ENCODE assay signal across 11 mouse cellular contexts in the genomic region with DNA sequence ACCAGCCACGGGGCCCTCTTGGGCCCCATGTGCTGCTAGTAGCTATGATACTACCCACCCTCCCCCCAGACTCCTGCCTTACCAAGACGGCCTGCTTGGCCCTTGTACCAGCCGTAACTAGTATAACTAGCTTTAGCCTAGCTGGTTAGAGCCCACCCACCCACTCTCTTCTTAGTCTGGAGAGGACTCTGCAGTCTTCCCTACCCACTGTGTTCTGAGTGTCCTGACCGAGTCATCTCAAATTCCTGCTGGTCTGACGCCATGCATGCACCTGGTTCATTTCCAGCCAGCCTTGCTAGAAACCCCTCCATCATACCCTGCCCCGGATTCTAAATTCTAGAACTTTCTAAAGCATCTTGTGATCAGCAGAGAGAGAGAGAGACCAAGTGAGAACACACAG. TPM values are rescaled to one million over a fixed set of nuclear protein-coding genes. Genes with fewer than 3 reads are reported as not detected.
DNase-seq lines count a peak whose midpoint lies in the region; ATAC-seq and TF ChIP-seq lines count a peak whose summit lies in the region.
"Had no signal": no experiment of that assay in that cellular context is flagged by ENCODE, and none has a peak within 500 bp of the region (broad histone marks: within the 10 kb centered on the region; RNA-seq: fewer than 3 reads in every experiment).

No protein-coding gene starts in this region.

- no peak for DNase-seq in forebrain, embryonic 11.5 days (ENCODE audit: low spot score)
- no peak for DNase-seq in forebrain, postnatal 0 days
- no peak for DNase-seq in hindbrain, postnatal 0 days (ENCODE audit: low spot score)
- DNase-seq in midbrain, embryonic 14.5 days = no peak
- DNase-seq in left cerebral cortex, postnatal 14 days (ENCODE audit: low spot score in 2 of 2) = no peak
- no peak for DNase-seq in cerebellum, adult 9-11 months
- no peak for DNase-seq in ovary, postnatal 36 days (ENCODE audit: low spot score)
- DNase-seq: kidney, postnatal 25 days had no signal

- H3K9me3 ChIP-seq in forebrain, embryonic 11.5 days (ENCODE audit: control insufficient read depth, low read length) = no peaks in the 10 kb centered on the region; the same call in 1 of the 2 replicates
- H3K9me3 ChIP-seq in forebrain, postnatal 0 days (ENCODE audit: low read length) = no peaks in the 10 kb centered on the region
- no peaks in the 10 kb centered on the region for H3K9me3 ChIP-seq in embryonic facial prominence, embryonic 15.5 days (replicated peaks)
- no peaks in the 10 kb centered on the region for H3K9me3 ChIP-seq in hindbrain, postnatal 0 days (ENCODE audit: low read length)
- H3K9me3 ChIP-seq in midbrain, embryonic 14.5 days (ENCODE audit: control insufficient read depth, low read length) = no peaks in the 10 kb centered on the region

- peaks cover 70% of the 10 kb centered on the region for H3K4me1 ChIP-seq in forebrain, embryonic 11.5 days (replicated peaks; ENCODE audit: control insufficient read depth, insufficient read depth, low read length)
- no peaks in the 10 kb centered on the region; the same call in 1 of the 2 replicates for H3K4me1 ChIP-seq in forebrain, postnatal 0 days (ENCODE audit: insufficient read depth)
- H3K4me1 ChIP-seq in embryonic facial prominence, embryonic 15.5 days = peaks cover 74% of the 10 kb centered on the region
- H3K4me1 ChIP-seq in hindbrain, postnatal 0 days (ENCODE audit: insufficient read depth, low read length) = peaks cover 48% of the 10 kb centered on the region
- peaks cover 71% of the 10 kb centered on the region for H3K4me1 ChIP-seq in midbrain, embryonic 14.5 days (ENCODE audit: control insufficient read depth, insufficient read depth, low read length)

- intact Hi-C loops in left cerebral cortex, postnatal 14 days (cut with DNase I) = no loop called here

- H3K27ac ChIP-seq in forebrain, embryonic 11.5 days (ENCODE audit: low read depth, low read length) = no peak overlapping the region; the same call in 1 of the 2 replicates
- H3K27ac ChIP-seq in forebrain, postnatal 0 days (ENCODE audit: low read depth, low read length) = no peak overlapping the region
- H3K27ac ChIP-seq in embryonic facial prominence, embryonic 15.5 days (replicated peaks) = no peak overlapping the region
- H3K27ac ChIP-seq in hindbrain, postnatal 0 days = 0 out of 2 replicates have a peak overlapping the region, but pooled peaks have one; percentile 48
- H3K27ac ChIP-seq in midbrain, embryonic 14.5 days (replicated peaks; ENCODE audit: low read depth, low read length) = 0 out of 2 replicates have a peak overlapping the region, but pooled peaks have one; percentile 57

- 56% methylated on average over 6 of the region's 6 CpGs for WGBS in forebrain, embryonic 11.5 days
- 66% methylated on average over 6 of the region's 6 CpGs for WGBS in forebrain, postnatal 0 days
- 52% methylated on average over 6 of the region's 6 CpGs for WGBS in embryonic facial prominence, embryonic 15.5 days
- WGBS in hindbrain, postnatal 0 days = 48% methylated on average over 6 of the region's 6 CpGs
- WGBS in midbrain, embryonic 14.5 days = 49% methylated on average over 6 of the region's 6 CpGs

- peak overlapping the region; percentile 18 for H3K4me2 ChIP-seq in forebrain, embryonic 11.5 days (ENCODE audit: low read depth, low read length, severe bottlenecking)
- H3K4me2 ChIP-seq in forebrain, postnatal 0 days (ENCODE audit: low read depth) = no peak overlapping the region
- 0 out of 2 replicates have a peak overlapping the region, but pooled peaks have one; percentile 11 for H3K4me2 ChIP-seq in embryonic facial prominence, embryonic 15.5 days (replicated peaks)
- peak overlapping the region; percentile 34 for H3K4me2 ChIP-seq in hindbrain, postnatal 0 days (ENCODE audit: low read depth, low read length)
- H3K4me2 ChIP-seq in midbrain, embryonic 14.5 days (ENCODE audit: low read length) = peak overlapping the region; percentile 90

- H3K4me3 ChIP-seq in forebrain, embryonic 11.5 days (ENCODE audit: low read depth, low read length) = no peak overlapping the region
- H3K4me3 ChIP-seq in forebrain, postnatal 0 days (ENCODE audit: low read depth, low read length) = no peak overlapping the region
- no peak overlapping the region for H3K4me3 ChIP-seq in embryonic facial prominence, embryonic 15.5 days (replicated peaks)
- no peak overlapping the region for H3K4me3 ChIP-seq in hindbrain, postnatal 0 days (ENCODE audit: low read length)
- no peak overlapping the region for H3K4me3 ChIP-seq in midbrain, embryonic 14.5 days (replicated peaks; ENCODE audit: low read depth, low read length)

- peaks cover 15% of the 10 kb centered on the region for H3K36me3 ChIP-seq in forebrain, embryonic 11.5 days (ENCODE audit: control insufficient read depth, insufficient read depth, low read length)
- H3K36me3 ChIP-seq in forebrain, postnatal 0 days (ENCODE audit: insufficient read depth) = peaks cover 12% of the 10 kb centered on the region
- peaks cover 33% of the 10 kb centered on the region for H3K36me3 ChIP-seq in embryonic facial prominence, embryonic 15.5 days
- H3K36me3 ChIP-seq in hindbrain, postnatal 0 days (ENCODE audit: insufficient read depth, low read length) = peaks cover 20% of the 10 kb centered on the region; the same call in 1 of the 2 replicates
- peaks cover 34% of the 10 kb centered on the region for H3K36me3 ChIP-seq in midbrain, embryonic 14.5 days (ENCODE audit: control insufficient read depth, insufficient read depth, low read length)

- no peak for ATAC-seq in forebrain, embryonic 11.5 days (replicated peaks; ENCODE audit: low FRiP score)
- ATAC-seq in forebrain, postnatal 0 days = no peak
- no peak for ATAC-seq in embryonic facial prominence, embryonic 15.5 days (ENCODE audit: insufficient number of reproducible peaks, low FRiP score, low TSS enrichment, low read depth)
- no peak for ATAC-seq in hindbrain, postnatal 0 days
- ATAC-seq in midbrain, embryonic 14.5 days (ENCODE audit: low FRiP score, low TSS enrichment) = no peak
- ATAC-seq: inflammation-experienced regulatory T-cells, adult 6 months; lung, postnatal 0 days had no signal

- TF ChIP-seq CTCF in forebrain, postnatal 0 days (IDR thresholded peaks at IDR 0.05; ENCODE audit: low read depth) = no peak
- no peak for TF ChIP-seq CTCF in hindbrain, postnatal 0 days (IDR thresholded peaks at IDR 0.05; ENCODE audit: low read depth)

- H3K9ac ChIP-seq in forebrain, embryonic 11.5 days (ENCODE audit: low read length) = no peak overlapping the region
- no peak overlapping the region for H3K9ac ChIP-seq in forebrain, postnatal 0 days
- no peak overlapping the region for H3K9ac ChIP-seq in embryonic facial prominence, embryonic 15.5 days
- H3K9ac ChIP-seq in hindbrain, postnatal 0 days (replicated peaks; ENCODE audit: low read length) = no peak overlapping the region
- H3K9ac ChIP-seq in midbrain, embryonic 14.5 days (replicated peaks; ENCODE audit: low read length) = no peak overlapping the region

- no peaks in the 10 kb centered on the region for H3K27me3 ChIP-seq in forebrain, embryonic 11.5 days (ENCODE audit: control insufficient read depth, insufficient read depth, low read length)
- H3K27me3 ChIP-seq in forebrain, postnatal 0 days (ENCODE audit: insufficient read depth, low read length) = no peaks in the 10 kb centered on the region
- H3K27me3 ChIP-seq in embryonic facial prominence, embryonic 15.5 days = no peaks in the 10 kb centered on the region
- no peaks in the 10 kb centered on the region for H3K27me3 ChIP-seq in hindbrain, postnatal 0 days (ENCODE audit: insufficient read depth, low read length)
- no peaks in the 10 kb centered on the region for H3K27me3 ChIP-seq in midbrain, embryonic 14.5 days (ENCODE audit: control insufficient read depth, insufficient read depth, low read length)

RNA-seq across cellular contexts. Expression of a gene that starts 9.6 kb away (rescaled TPM):
- polyA plus RNA-seq in forebrain, embryonic 11.5 days (2014; fragmentation: Nextera tagmentation; extraction: Ambion mirVana) = 20.9 and 23.9 TPM in 2 replicates
- 28.7 and 35.6 TPM in 2 replicates for total RNA-seq in forebrain, postnatal 0 days (2014; rRNA removed)
- 4.5 and 5.0 TPM in 2 replicates for polyA plus RNA-seq in forebrain, postnatal 0 days (2015; fragmentation: Nextera tagmentation; extraction: Ambion mirVana)
- 12.5 and 14.5 TPM in 2 replicates for polyA plus RNA-seq in embryonic facial prominence, embryonic 15.5 days (2015; fragmentation: Nextera tagmentation; extraction: Ambion mirVana)
- total RNA-seq in hindbrain, postnatal 0 days (2014; rRNA removed) = 31.8 and 38.0 TPM in 2 replicates
- 5.9 and 6.0 TPM in 2 replicates for polyA plus RNA-seq in hindbrain, postnatal 0 days (2015; fragmentation: Nextera tagmentation; extraction: Ambion mirVana)
- polyA plus RNA-seq in midbrain, embryonic 14.5 days (2014; fragmentation: Nextera tagmentation; extraction: Ambion mirVana) = 14.1 and 19.4 TPM in 2 replicates
- 10 to 100 TPM; 30.4 to 41.8 TPM for total RNA-seq in left cerebral cortex, postnatal 14 days (2021)

Comparison
In these comparisons a context has a peak if more than half of its experiments do, and no peak if none do; other contexts are left out.
1. H3K27ac ChIP-seq: peak in hindbrain, postnatal 0 days (single experiment) and midbrain, embryonic 14.5 days (single experiment); none in forebrain, embryonic 11.5 days (single experiment), forebrain, postnatal 0 days (single experiment) and embryonic facial prominence, embryonic 15.5 days (single experiment).